Mouse (Mus musculus) E14TG2a.4 (cell line): ENCODE results near the gene Apol7e.
"Not testable (repeated sequence)": the region's sequence is repeated elsewhere in the genome, so short reads cannot be mapped to it uniquely, and the experiment has no call there.

Experiments
- H3K27me3 ChIP-seq: 2 replicates; pipeline ENCODE4 v1.6.1; 2014; ENCODE audit warnings: low read length, control low read depth; ENCODE audit not compliant: insufficient read depth
- H3K36me3 ChIP-seq: 2 replicates; pipeline ENCODE4 v1.6.1; 2014; ENCODE audit warnings: low read length, control low read depth; ENCODE audit not compliant: insufficient read depth
- H3K4me1 ChIP-seq: replicated peaks from 2 replicates; pipeline ENCODE4 v1.6.1; 2014; ENCODE audit warnings: low read depth, low read length, control low read depth
- H3K4me3 ChIP-seq: replicated peaks from 2 replicates; pipeline ENCODE4 v1.5.1; 2014; ENCODE audit warnings: mild to moderate bottlenecking, low read length
- H3K9me3 ChIP-seq: 2 replicates; pipeline ENCODE4 v1.6.1; 2014; ENCODE audit warnings: low read length, control low read depth
- CTCF ChIP-seq: conservative IDR thresholded peaks from 2 replicates; pipeline ENCODE4 v1.5.1; 2014; ENCODE audit warnings: low read length
- NANOG ChIP-seq: IDR thresholded peaks from 2 replicates; pipeline ENCODE4 v1.6.1; 2014; ENCODE audit warnings: borderline replicate concordance, low read length, mixed read lengths

The Apol7e gene

DNA sequence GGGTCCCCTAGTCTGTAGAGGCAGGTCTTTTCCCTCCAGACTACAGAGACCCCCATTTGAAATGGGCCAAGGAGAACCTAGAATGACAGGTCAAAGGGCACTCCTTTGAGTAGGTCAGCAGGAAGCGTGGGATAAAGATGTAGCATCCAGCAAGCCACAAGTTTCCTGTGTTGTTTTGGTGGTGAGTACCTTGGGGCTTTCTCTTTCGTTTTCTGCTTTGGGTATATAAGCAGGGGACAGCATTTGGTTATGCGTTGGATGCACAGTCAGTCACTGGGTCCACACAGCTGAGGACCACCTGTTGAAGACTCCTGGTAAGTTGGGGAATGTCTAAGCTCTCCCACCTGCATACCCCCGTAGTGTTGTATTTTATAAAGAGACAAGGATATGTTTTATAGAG, at the start of gene Apol7e:
TSS of gene Apol7e (plus strand) at position 202 of the 400 bp plus-strand sequence.
- not testable (repeated sequence) for H3K4me1 ChIP-seq, H3K4me3 ChIP-seq, H3K9me3 ChIP-seq, H3K27me3 ChIP-seq, H3K36me3 ChIP-seq

DNA sequence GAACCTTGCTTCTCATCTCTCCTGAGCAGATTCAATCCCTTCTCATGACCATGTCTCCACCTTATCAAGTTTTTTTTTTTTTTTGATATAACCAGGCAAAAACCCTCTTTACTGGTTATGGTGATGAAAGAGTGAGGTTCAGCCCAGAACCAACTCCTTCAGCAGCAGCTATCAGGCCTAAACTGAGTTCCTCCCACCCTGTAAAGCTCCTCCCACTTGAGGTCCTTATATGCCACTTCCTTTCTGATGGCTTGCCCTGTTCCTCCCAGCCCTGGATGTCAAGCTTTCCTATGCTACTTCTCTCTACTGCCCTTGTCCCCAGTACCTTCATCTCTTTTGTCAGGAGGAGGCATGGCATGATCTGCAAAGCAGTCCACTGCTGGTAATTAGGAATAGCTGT, 47.5 kb upstream of the Apol7e start:
- H3K36me3 ChIP-seq, H3K9me3 ChIP-seq, H3K4me3 ChIP-seq, H3K4me1 ChIP-seq, H3K27me3 ChIP-seq: not testable (repeated sequence)

DNA sequence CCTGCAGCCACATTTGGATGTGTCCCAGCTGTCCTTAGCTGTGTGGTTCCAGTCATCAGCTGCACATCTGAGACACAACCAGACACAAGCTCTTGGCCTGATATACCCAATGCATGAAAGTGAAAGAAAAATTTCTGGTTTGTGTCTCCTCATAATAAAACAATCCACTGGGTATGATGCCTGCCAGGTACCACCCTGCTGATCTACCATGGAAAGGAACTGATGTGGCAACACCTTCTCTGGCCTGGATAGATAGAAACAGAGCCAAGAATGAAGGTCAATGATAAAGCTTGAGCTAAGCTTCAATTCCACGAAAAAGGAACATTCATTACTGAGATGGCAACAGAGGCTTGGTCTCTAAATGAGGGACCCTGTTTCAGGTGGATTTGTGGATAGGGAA, 38.9 kb upstream of the Apol7e start:
- H3K4me1 ChIP-seq, H3K27me3 ChIP-seq, H3K36me3 ChIP-seq, H3K4me3 ChIP-seq, H3K9me3 ChIP-seq: not testable (repeated sequence)

DNA sequence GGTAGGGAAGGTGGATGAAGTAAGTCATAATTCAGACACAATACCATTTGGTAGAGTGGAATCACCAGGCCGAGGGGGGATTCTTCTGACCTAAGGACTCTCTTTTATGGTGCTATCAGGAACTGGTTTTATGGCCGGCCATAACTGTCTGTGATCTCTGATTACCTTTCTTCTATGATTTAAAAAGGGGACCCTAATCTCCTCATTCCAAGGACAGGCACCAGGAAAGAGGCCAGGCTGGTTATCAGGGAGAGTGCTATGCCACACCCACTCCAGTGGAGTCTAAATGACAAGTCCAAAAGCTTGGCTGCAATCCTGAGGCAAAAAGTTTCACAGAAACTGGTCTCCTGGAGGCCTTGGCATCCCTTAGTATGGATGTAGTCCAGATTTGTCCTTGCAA, 36.8 kb upstream of the Apol7e start:
- H3K27me3 ChIP-seq, H3K4me3 ChIP-seq, H3K36me3 ChIP-seq, H3K9me3 ChIP-seq, H3K4me1 ChIP-seq: not testable (repeated sequence)

DNA sequence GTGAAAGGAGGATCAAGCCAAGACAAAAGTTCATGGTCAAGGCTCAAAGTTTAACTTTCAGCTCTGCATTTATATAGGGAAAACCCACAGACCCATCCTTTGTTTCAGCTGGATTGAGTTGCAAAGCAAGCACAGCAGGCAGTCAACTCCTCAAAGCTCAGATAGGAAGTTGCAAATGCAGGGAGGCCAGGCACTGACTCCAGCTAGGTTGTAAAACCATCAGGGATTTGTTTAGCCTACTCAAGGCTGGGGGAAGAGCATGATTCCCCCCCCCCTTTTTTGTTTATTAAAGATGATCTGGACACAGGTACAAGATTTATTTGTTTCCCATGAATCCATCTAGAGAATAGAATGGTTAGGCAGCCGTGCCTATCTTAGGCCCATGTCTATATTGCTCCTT, 24.6 kb upstream of the Apol7e start:
- peaks cover 35% of the 10 kb centered on the region for H3K9me3 ChIP-seq
- not testable (repeated sequence) for H3K36me3 ChIP-seq, H3K4me1 ChIP-seq, H3K27me3 ChIP-seq, H3K4me3 ChIP-seq
- TF ChIP-seq NANOG: peak; percentile 33; the same call in 1 of the 2 replicates

DNA sequence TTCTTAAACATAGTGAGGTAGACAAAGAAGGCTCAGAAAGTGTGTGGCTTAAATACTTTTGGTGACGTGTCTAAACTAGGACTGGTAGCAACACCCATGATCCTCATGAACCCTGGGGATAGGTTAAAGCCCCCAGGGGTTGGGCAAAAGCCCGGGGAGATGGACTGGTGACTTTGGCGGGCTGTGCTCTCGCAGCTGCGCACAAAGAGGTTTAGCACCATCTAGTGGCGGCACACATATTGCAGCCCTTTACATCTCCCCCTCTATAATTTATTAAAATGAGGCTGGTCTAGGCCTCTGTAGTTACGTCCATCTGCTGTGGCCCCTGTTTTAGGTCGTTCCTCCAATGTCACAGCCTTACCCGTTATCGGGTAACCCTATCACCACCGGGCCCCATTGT, 14.7 kb upstream of the Apol7e start:
- TF ChIP-seq CTCF: peak; percentile 30
- H3K4me3 ChIP-seq, H3K27me3 ChIP-seq, H3K36me3 ChIP-seq, H3K4me1 ChIP-seq, H3K9me3 ChIP-seq: not testable (repeated sequence)

DNA sequence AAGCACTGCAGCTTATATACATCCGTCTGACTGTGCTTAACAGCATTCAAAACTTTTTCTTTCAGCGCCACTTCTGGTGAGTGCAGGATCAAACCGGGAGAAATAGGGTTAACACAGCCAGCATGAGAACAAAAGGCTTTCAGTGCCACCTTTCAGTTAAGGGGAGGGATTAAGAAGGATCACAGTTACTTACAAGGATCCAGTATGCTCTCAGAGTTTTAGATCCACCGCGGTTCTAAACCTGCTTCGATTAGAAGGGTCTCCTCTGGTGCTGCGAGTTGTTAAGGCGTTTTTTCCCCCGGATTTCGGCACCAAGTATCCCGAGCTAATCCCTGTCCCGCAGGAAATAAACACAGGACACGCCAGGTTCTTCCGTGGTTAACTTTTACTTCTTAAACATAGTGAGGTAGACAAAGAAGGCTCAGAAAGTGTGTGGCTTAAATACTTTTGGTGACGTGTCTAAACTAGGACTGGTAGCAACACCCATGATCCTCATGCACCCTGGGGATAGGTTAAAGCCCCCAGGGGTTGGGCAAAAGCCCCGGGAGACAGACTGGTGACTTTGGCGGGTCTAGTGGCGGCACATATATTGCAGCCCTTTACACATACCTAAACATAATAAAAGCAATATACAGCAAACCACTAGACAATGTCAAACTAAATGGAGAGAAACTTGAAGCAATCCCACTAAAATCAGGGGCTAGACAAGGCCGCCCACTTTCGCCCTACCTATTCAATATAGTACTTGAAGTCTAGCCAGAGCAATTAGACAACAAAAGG, 6.9 kb upstream of the Apol7e start:
- not testable (repeated sequence) for H3K4me3 ChIP-seq, H3K27me3 ChIP-seq, H3K4me1 ChIP-seq, H3K36me3 ChIP-seq
- H3K9me3 ChIP-seq: peaks cover 11% of the 10 kb centered on the region

DNA sequence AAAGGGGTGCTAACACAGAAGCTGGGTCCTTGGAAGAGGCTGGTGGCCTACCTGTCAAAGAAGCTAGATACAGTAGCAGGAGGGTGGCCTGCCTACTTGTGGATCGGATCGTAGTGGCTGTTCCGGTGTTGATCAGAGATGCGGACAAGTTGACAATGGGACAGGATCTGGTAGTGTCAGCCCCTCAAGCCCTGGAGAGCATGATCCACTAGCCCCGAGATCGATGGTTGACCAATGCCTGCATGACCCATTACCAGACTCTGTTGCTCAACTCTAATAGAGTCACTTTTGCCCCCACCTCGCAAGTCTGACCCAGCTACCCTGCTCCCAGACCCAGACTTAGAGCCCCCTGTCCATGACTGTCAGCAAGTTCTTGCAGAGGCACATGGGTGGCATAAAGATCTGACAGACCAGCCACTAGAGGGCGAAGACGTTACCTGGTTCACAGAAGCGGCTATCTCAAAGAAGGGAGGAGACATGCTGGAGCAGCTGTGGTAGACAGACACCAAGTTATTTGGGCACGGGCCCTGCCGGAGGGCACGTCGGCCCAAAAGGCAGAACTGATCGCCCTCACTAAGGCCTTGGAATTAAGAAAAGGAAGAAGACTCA, 3.9 kb upstream of the Apol7e start:
- not testable (repeated sequence) for H3K4me3 ChIP-seq, H3K27me3 ChIP-seq, H3K4me1 ChIP-seq, H3K36me3 ChIP-seq
- H3K9me3 ChIP-seq: peaks cover 11% of the 10 kb centered on the region
- TF ChIP-seq CTCF: peak; percentile 49

DNA sequence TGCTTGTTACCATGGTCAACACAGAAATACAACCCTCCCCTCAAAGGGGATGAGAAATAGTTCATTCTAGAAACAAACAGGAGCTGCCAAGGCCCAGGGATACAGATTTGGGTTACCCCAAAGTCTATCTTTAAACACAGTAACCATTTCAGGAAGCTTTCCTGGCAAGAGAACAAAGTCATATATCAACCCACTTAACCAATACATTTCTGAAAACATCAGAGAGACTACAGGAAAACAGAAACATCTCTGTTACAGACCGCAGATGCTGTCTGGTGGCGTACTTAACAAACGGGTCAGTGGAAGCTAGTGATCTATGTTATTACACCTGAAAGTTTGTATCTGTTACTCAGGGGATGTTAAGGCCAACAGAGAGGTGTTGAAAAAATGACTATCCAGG, 6.6 kb downstream of the Apol7e start:
- not testable (repeated sequence) for H3K36me3 ChIP-seq, H3K4me1 ChIP-seq, H3K4me3 ChIP-seq, H3K27me3 ChIP-seq
- peaks cover 14% of the 10 kb centered on the region for H3K9me3 ChIP-seq

DNA sequence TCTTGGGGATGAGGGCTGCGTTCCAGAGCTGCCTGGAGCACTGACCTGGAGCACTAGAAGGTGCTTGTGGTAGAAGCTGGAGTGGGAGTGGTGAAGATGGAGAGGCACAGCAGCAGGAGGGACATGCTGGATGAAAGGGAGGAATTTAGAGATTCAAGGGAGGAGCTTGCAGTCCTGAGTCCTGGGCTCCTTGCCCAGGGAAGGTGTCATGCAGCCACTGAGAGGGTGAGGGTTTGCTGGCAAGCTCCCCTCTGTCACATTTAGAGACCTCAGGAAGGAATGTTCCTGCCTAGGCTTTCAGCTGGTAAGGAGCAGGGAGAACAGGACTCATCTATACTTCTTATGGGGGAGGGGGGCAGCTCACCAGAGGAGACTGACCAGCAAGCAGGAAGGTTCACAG, 10.3 kb downstream of the Apol7e start:
- not testable (repeated sequence) for H3K4me3 ChIP-seq, H3K36me3 ChIP-seq, H3K4me1 ChIP-seq, H3K27me3 ChIP-seq
- peaks cover 14% of the 10 kb centered on the region for H3K9me3 ChIP-seq

DNA sequence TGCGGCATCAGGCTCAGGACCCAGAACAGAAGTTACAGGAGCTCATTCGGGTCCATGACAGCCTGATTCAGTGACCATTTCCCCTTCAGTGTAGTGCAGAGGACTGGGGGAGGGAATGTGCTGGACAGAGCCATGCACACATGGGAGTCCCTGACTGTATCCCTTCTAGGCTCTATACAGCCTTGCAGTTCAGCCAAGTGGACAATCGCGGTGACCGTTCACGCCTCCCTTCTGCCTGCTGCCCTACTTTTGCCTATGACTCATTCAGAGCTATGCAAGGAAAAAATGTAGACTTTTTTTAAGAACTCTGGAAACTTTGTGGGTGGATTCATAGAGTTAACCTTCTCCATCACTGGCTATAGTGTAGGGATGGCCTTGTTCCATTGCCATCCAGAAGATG, 19.6 kb downstream of the Apol7e start:
- H3K4me3 ChIP-seq, H3K9me3 ChIP-seq, H3K27me3 ChIP-seq, H3K4me1 ChIP-seq, H3K36me3 ChIP-seq: not testable (repeated sequence)

DNA sequence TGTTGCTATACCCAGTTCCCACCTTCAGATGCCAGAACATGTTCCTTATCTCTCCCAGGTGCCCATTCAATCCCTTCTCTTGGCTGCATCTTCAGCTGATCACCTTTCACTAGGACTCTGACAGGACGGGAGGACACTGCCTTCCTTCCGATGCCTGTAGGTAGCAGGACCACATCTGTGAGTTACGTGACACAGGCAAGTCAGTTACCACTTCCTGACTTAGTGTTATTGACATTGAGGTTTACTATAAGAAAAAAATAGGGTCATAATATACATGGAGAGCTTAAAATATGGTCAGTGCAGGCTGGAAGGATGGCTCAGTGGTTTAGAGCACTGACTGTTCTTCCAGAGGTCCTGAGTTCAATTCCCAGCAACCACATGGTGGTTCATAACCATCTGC, 22.9 kb downstream of the Apol7e start:
- H3K4me3 ChIP-seq, H3K4me1 ChIP-seq, H3K9me3 ChIP-seq, H3K36me3 ChIP-seq, H3K27me3 ChIP-seq: not testable (repeated sequence)

DNA sequence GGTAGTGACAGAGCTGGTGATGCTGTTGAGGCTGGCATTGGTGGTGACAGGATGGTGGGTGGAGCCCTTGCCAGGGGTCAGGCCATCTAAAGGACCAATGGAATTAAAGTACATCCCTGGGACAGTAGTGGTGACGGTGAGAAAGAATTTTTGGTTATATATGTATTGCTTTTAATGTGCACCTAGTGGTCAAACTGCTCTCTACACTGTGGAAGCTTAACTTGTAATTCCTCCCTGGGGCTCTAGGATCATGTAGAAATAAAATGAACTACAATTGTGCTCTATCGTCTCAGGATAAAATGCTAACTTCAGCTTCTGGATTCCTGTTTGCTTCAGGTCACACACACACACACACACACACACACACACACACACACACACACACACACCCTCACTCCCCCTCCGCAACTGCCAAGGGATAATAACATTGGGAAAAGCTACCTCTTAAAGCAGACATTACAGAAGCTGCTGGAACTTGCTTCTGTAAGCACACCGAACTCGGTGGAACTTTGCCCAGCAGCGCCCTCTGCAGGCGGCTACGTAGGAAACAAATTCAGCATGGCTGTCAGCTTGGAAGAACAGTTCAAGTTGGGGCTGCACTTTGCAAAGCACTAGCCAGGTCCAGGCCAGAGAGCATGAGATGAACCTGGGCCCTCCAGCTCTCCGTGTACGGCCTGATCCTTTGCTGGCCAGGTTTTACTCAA, 25.7 kb downstream of the Apol7e start:
- H3K27me3 ChIP-seq, H3K36me3 ChIP-seq: not testable (repeated sequence)

DNA sequence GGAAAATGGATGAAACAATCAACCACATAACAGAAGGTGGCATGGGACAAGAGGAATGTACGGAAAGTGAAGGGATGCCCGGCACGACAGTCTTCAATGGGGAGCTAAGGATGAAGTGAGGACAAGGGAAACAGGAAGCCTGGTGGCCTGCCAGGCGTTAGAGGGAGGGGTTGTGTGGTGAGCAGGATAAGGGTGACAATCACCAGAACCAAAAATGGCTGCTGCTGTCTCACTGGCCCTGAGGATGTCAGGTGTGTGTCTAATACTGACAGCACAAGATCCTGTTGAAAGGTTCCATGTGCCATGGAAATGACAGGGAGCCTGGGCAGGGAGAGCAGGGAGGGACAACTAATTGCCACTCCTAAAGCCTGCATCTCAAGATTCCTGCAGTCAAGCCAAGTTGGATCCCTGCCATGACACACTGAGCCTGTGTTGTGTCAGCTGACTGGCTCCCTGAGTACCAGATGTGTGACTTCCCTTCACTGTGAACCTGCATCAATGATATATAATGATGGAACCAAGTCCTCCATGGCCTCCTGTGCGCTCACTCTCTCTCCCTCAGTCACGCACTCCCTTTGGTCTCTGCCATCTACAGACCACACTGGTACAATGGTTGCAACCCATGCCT, 26.9 kb downstream of the Apol7e start:
- H3K9me3 ChIP-seq, H3K27me3 ChIP-seq, H3K36me3 ChIP-seq, H3K4me1 ChIP-seq, H3K4me3 ChIP-seq: not testable (repeated sequence)

More for the DNA sequence above, 25.7 kb downstream of the Apol7e start:
- H3K9me3 ChIP-seq, H3K4me1 ChIP-seq, H3K4me3 ChIP-seq: not testable (repeated sequence)
